Mouse (Mus musculus) activated CD4-positive, CD25-positive, alpha-beta regulatory T cell, adult 4 months (primary cell): ENCODE data around the gene Oxsr1. TPM values are rescaled to one million over a fixed set of nuclear protein-coding genes. Genes with fewer than 3 reads are reported as not detected.
"Not testable (repeated sequence)": the region's sequence is repeated elsewhere in the genome, so short reads cannot be mapped to it uniquely, and the experiment has no call there.

Experiments
- ATAC-seq: one replicate; pipeline ENCODE4 v1.8.0; 2017
- polyA plus RNA-seq, 2 experiments: library from polyadenylated mRNA; unstranded; fragments of 100-300 nt; shearing (Covaris generic); gene quantifications; one replicate each; pipeline ENCODE4 v1.2.1; 2017

Gene Oxsr1
- polyA plus RNA-seq, 2 experiments from 2014 or later, result 7.0 to 7.2 TPM

- ATAC-seq, result no peak
Measured at GRCm38 (mm10) chr9:119268588-119269145, 53.6 kb downstream of the Oxsr1 start.

- no peak for ATAC-seq
Measured at GRCm38 (mm10) chr9:119268120-119268519, 54.1 kb downstream of the Oxsr1 start.

GRCm38 (mm10) chr9:119266121-119266395 is 56.2 kb downstream of the Oxsr1 start:
- not testable (repeated sequence) for ATAC-seq

- not testable (repeated sequence) for ATAC-seq
Measured at GRCm38 (mm10) chr9:119265373-119266120, 56.7 kb downstream of the Oxsr1 start.

GRCm38 (mm10) chr9:119263067-119263466 is 59.2 kb downstream of the Oxsr1 start:
- no peak for ATAC-seq

- ATAC-seq, result no peak
Measured at GRCm38 (mm10) chr9:119260825-119261224, 61.4 kb downstream of the Oxsr1 start.

- no peak for ATAC-seq
Measured at GRCm38 (mm10) chr9:119258785-119259184, 63.4 kb downstream of the Oxsr1 start.

- no peak for ATAC-seq
Measured at GRCm38 (mm10) chr9:119258128-119258527, 64.1 kb downstream of the Oxsr1 start.

GRCm38 (mm10) chr9:119256161-119256560 is 66.1 kb downstream of the Oxsr1 start:
- no peak for ATAC-seq

- no peak for ATAC-seq
Measured at GRCm38 (mm10) chr9:119255096-119255495, 67.1 kb downstream of the Oxsr1 start.

- no peak for ATAC-seq
Measured at GRCm38 (mm10) chr9:119254187-119254586, 68.0 kb downstream of the Oxsr1 start.

GRCm38 (mm10) chr9:119247996-119248395 is 74.2 kb downstream of the Oxsr1 start:
- ATAC-seq, result no peak

- no peak for ATAC-seq
Measured at GRCm38 (mm10) chr9:119246826-119247225, 75.4 kb downstream of the Oxsr1 start.

GRCm38 (mm10) chr9:119243981-119244380 is 78.2 kb downstream of the Oxsr1 start:
- ATAC-seq, result no peak

GRCm38 (mm10) chr9:119241169-119241865 is 80.9 kb downstream of the Oxsr1 start:
- no peak for ATAC-seq

- ATAC-seq, result no peak
Measured at GRCm38 (mm10) chr9:119240286-119240997, 81.8 kb downstream of the Oxsr1 start.

- no peak for ATAC-seq
Measured at GRCm38 (mm10) chr9:119239274-119239673, 83.0 kb downstream of the Oxsr1 start.

GRCm38 (mm10) chr9:119238796-119239195 is 83.4 kb downstream of the Oxsr1 start:
- no peak for ATAC-seq

GRCm38 (mm10) chr9:119231552-119231951 is 90.7 kb downstream of the Oxsr1 start:
- ATAC-seq, result no peak

- no peak for ATAC-seq
Measured at GRCm38 (mm10) chr9:119230829-119231228, 91.4 kb downstream of the Oxsr1 start.

- no peak for ATAC-seq
Measured at GRCm38 (mm10) chr9:119220249-119220648, 102.0 kb downstream of the Oxsr1 start.

GRCm38 (mm10) chr9:119219667-119220066 is 102.6 kb downstream of the Oxsr1 start:
- no peak for ATAC-seq

GRCm38 (mm10) chr9:119215341-119215740 is 106.9 kb downstream of the Oxsr1 start:
- ATAC-seq, result not testable (repeated sequence)
